Mouse (Mus musculus) adrenal gland, postnatal 36 days (tissue): ENCODE data around the gene Epha6. TPM values are rescaled to one million over a fixed set of nuclear protein-coding genes. Genes with fewer than 3 reads are reported as not detected.

Experiments used
- DNase-seq, 2 experiments: peaks; one replicate each; pipeline ENCODE4 v3.0.0; 2021; ENCODE audit warnings: mixed read lengths in 1 of 2
- microRNA-seq: library from miRNA; unstranded; fragments of <30 nt; microRNA quantifications from one replicate; pipeline ENCODE4 v1.2.0, GENCODE M21; 2021
- total RNA-seq, 2 experiments: library from RNA; stranded (reverse); gene quantifications; 2 replicates each; pipeline ENCODE4 v1.2.3; 2021

Epha6 gene
- total RNA-seq, 2 experiments from 2014 or later = not detected

GRCm38 (mm10) chr16:59639985-59640384 is 965.3 kb downstream of the Epha6 start:
- DNase-seq = no peak

- peak; percentile 95 to 97 for DNase-seq
These were observed 966.1 kb downstream of the Epha6 start, which contains the start of gene Arl6 for GRCm38 (mm10) chr16:59639102-59639691. Gene Arl6, minus strand, starts transcription at chr16:59639391.

DNA sequence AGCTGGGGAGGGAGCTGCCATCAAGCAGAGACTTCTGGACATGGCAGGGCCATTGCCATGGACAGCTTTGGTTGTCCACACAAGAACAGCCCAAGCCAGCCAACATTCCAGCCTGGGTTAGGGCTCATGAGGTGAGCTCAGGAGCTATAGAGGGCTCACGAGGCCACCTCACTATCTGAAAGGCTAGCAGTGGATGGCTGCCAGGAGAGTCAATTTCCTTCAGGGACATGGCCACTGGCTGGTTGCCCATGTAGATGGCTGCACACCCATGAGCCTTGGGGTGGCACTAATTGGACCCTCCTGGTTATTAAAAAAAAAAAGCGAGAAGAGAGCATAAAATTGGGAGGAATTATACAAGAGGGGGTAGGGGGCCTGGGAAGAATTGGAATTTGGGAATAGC is 970.7 kb downstream of the Epha6 start:
- DNase-seq = peak in 1 of 2 experiments; percentile 7

GRCm38 (mm10) chr16:59621554-59621953 is 983.8 kb downstream of the Epha6 start:
- DNase-seq = no peak

DNA sequence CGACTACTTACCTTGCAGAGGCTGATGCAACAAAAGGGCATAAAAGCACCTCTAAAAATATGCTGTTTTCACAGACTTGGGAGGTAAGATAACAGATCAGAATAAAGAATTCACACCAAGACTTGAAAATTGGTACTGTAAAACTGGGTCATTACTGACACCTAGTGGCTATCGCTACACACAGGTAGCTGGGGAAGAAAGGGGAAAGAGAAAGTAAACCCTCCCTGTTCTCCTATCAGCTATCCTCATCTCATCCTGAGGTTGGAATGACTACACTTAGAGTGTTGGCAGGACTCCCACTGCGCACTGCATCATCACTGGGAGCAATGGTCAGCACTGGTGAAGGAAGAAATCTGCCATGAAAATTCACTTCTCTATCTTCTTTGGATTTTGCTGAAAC is 988.2 kb downstream of the Epha6 start:
- DNase-seq = peak; percentile 51 to 53

- DNase-seq = no peak
These were observed 989.7 kb downstream of the Epha6 start for GRCm38 (mm10) chr16:59615675-59616074.

DNA sequence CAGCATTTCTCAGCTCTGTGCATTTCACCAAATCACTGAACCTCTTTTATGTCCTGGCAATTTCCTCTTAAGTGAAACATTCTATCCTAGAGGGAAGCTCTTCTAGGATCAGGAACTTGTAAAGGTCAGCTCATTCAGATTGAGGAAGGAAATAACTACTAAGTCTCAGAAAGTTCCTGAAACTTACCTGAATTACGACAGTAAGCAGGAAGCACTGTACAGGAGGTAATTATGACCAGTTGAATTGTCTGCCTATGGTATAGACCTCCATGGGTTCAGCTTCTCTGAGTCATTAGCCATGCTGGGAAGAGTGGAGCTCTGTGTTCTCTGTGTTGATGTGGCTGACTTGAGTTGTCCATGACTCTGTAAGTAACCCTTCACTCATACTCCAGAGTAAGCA is 994.6 kb downstream of the Epha6 start:
- DNase-seq = no peak

- DNase-seq = no peak
These were observed 1001.1 kb downstream of the Epha6 start for GRCm38 (mm10) chr16:59604078-59604781.

Small RNAs within 50 kb of the gene (microRNA-seq; reads per million reads assigned to microRNA genes)
- not detected for gene Gm24755
